Mouse (Mus musculus): ENCODE measurements around the gene Galnt10.
A peak's percentile ranks its signal among the peaks of the same experiment; 100 is the strongest.

Gene Galnt10

DNA sequence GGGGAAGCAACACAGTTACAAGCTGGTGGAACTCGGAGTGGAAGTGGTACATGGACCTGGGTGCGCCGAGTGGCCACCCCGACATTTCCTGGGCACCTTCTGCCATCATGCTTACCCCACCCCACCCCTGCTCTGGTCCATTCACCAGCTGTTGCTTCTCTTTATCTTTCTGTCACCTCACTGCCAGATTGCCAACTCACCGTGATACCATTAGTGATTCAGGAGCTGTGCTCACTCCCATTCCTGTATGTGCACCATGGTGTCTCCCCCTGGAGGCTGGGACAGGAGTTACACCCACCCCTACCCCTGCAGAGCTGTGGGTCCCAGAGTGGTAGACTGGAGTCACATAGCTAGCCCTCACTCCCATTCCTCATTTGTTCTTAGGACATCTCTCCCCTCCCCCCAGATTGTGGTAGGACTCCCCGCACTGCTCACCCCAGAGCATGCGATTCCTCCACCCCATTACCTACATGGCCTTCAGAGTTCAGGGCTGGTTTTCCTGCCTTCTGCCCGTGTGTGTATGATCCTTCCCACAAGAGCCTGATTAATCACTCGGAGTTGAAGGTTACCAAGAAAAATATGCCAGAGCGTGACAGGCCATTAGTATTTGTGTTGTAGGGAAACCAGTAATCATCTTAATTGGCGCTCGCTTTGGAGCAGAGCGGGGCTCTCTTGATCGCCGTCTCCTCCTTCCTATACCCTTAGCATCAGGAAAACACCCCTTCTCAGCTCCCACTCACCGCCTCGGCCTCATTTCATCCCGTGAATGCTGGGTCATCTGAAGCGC lies 102.2 kb downstream of the Galnt10 start:
- DNase-seq: peak in 1 of 2 experiments; percentile 28

DNA sequence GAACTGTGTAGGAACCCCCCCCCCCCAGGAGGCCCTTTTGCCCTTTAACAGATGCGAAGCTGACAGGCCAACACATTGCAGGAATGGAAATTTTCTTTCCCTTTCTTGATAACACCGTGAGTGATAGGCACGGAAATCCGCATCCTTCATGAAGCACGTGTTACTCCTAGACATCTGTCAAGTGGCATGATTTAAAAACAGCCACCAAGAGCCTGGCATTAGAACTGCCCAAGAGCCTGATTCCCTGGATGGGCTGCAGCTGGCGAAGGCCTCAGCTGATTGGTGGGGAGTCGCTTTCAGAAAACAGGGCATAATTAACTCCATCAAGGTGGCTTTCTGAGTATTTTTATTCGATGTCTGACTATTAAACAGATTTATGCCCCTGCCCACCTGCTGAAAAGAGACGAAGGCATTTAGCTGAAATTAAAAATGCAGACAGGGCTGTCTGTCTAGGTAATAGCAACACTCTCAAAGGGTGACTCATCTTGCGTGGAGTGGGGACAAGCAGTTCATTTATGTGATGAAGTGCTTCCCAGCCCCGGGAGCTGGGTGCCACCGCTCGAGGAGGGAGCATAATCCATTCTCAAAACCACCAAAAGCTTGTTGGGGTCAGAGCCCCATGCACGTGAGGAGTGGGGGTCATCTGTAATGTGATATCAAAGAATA lies 108.4 kb downstream of the Galnt10 start:
- DNase-seq: no peak

DNA sequence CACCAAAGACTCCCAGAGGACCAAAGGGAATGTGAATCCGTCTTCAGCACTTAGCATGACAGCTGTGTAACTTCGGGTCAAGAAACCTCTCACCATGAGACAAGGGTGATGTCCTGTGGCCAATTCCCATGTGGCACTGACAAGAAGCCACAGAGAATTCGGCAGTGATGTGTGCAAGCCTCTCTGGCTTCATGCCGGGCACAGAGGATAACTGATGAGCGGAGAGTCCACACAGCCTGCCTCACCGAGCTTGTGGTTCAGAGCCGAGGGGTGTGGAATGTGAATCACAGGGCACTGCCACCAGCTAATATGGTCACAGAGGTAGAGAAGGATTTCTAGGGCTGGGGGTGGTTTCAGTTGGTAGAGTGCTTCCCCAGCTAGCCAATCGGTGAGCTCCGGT lies 113.4 kb downstream of the Galnt10 start:
- DNase-seq: no peak

DNA sequence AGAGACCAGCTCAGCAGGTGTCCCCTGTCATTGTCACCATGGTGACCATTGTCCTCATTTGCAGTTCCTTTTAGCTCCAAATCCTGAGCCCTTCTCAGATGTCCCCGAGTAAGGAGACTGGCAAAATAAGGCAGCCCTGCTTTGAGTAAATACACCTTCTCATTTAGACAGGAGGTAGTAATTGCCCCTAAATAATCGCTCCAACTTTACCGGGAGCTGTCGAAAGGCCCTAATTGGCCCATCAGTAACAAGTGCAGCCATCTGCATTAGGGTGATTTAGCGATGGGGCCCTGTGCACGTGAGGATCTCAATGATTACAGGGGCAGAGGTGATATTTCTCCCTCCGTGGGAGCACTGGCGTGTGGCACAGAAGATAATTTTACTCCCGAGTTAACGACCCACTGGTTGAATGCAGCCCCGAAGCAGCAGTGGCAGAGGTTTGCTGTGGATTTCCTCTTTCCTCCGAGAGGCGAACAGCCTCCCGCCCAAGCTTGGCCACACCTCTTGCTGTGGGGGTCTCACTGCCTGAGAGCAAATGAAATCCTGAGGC lies 115.3 kb downstream of the Galnt10 start:
- DNase-seq: no peak

DNA sequence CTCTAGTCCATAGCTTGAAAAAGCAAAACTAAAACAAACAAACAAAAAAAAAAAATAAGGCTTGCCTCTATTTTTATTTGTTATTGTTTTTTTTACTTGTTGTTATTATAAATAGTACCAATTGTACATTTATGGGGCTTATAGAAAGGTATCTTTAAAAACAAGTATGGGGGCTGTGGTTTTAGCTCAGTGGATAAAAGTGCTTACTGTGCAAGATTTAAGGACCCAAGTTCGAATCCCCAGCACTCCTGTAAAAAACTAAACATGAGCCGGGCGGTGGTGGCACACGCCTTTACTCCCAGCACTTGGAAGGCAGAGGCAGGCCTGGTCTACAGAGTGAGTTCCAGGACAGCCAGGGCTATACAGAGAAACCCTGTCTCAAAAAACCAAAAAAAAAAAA lies 116.1 kb downstream of the Galnt10 start:
- DNase-seq: no peak

DNA sequence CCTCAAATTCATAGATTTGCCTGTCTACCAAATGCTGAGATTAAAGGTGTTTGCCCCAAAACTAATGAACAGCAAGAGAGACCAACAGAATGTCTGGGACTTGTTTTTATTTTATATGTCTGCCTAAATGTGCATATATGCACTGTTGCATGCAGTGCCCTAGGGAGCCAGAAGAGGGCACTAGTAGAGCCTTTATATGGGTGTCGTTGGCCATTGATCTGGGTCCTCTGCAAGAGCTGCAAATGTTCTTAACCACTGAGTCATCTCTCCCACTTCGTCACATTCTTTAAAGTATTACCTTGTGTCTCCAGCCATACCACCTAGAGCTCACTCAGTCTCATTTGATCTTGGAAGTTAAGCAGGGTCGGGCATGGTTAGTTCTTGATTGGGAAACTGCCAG lies 118.9 kb downstream of the Galnt10 start:
- DNase-seq: no peak

DNA sequence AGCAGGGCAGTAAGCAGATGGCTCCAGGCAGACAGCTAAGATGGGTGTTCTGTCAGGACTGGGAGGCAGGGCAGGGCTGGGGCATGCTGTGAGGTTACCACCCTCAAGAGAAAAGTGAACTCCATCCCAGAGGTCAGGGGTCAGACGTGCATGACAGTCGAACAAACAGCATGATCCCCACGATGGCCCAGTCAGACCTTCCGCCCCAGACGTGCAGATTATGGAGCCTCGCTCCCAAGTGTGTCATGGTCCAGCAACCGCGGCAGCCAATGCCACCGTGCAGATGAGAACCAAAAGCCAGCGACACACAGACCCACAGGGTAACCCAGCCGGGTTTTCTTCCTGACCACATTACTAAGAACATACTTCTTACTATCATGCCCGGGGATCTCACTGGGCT lies 121.4 kb downstream of the Galnt10 start:
- DNase-seq: no peak

DNA sequence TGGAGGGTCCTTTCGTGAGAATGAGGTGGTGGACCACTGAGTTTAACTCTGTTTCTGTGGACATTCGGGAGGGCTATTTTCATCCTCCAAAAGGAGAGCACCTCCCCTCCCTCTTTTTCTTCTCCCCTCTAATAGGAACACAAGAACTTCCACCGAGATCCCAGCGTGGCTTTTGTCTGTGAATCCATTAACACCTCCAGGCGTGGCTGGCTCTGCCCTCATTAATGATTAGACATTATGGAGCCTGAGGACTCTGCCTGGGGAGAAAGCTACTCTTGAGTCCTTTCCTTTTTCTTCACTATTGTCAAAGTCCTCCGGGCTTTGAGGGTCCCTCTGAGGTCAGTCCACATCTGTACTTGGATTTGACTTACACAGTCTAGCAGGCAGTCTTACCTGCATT lies 121.9 kb downstream of the Galnt10 start:
- DNase-seq: peak; percentile 15 to 44

DNA sequence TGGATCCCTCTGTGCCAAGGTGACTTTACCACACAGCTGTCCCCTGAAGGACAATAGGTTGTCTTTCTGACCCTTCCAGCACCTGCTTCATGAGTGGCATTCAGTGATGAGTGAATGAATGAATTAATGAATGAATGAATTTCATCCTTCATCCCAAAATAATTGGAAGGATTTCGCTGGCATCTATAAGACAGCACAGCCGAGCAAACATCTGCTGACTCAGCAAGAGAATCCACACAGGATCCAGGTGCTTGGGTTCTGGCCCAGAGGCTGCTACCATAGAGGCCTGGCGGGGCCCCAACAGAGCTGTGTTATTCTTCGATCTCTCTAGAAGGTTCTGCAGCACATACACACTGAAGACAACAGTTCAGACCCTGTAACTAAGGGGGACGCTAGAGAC lies 125.5 kb downstream of the Galnt10 start:
- DNase-seq: no peak

DNA sequence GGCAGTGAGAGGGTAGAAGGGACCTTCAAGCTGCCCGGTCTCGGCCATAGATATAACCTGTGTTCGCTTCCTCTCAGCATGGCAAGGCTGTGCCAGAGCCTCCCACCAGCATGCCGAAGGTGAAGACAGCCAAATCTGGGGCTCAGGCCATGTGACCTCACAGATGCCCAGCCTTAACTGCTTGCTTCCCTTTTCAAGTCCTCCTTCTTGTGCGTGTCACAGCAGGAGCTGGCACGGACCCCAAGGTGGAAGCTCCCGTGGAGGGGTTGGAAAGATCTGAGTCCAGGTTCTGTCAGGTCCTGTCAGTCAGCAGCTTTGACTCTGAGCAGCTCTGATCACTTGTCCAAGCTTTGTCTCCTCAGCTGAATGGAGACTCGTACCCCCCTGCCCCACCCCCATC lies 126.4 kb downstream of the Galnt10 start:
- DNase-seq: no peak

DNA sequence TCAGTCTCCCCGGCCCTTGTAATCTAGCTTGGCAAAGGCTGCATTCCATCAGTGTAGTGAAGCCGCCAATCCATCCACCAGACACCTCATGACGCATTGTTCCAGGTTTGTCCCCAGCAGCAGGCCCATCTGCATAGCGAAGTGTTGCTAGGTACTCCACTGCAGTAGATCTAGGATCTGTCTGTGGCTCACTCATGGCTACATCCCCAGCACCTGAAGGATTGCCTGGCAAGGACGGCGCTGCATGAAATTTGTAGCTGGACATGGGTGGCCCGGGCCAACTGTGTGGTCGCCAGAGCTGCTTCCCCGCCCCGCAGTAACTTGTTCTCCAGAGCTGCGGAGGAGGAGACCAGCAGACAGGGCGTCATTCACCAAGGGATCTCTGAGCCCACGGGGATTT lies 128.2 kb downstream of the Galnt10 start:
- no peak for DNase-seq

DNA sequence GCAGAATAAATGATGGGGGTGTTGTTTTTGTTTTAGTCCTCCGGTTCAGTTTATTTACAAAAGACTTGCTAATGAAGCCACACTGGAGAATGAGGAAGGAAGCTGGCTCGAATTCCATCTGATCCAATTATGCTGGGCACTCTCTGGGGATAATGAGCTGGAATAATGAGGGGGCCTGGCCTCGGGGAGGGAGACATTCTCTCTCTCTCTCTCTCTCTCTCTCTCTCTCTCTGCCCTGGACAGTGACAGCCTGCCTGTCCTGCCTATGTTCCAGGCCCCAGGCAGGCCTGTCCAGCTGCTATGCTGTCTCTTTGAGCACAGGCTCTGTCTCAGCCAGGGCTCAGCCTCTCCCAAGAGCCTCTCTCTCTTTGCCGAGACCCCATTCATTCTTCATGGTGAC lies 128.7 kb downstream of the Galnt10 start:
- no peak for DNase-seq

DNA sequence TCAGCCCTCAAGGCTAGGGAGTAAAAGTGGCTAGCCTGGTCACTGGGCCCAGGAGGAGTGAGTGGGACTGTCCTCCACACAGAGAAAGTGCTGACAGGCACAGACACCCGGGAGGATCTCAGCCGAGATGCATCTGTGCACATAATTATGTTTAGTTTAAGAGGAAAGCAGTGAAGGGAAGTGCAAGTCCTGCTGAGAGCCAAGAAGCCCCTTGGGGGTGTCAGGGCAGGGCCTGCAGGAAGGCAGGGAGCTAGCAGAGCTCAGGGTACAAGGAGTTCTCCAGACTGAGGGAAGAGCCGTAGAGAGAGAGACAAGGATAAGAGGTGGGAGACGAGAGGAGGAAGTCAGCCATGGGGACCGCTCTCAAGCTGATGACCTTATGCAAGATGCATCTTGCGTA lies 130.6 kb downstream of the Galnt10 start:
- no peak for DNase-seq

DNA sequence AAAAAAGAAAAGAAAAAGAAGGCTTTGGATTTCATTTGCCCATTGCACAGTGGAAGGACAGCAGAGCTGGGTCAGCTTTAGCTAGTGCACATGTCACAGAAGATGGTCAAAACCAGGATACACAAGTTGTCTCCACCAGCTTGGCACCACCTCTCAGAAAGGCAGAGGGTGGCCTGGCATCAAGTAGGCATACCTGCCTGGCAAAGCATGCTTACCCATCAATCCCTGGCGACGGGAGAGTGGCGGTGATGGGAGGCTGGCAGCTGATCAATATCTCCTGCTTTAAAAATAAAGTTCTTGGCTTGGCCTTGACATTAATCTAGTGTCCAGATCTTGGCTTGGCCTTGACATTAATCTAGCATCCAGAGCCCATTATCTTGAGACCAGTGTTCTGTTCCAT lies 131.3 kb downstream of the Galnt10 start:
- DNase-seq: no peak

DNA sequence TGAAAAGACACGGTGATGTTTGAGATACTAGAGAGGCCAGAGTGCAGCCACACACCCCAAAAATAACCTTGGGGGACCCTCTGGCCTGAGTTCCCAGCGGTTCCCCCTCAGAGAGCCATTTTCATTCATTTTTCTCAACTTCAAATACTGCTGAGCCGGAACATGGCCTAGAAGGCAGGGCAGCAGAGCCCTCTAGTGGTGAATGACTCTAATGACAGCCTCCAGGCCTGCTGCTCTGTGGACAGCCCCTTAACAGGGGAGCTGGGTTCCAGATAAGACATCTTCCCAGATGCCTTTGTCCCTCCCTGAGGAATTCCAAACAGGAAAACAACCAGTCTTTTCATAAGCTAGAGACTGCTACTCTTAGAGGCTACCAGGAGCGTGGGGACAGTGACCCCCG lies 133.1 kb downstream of the Galnt10 start:
- peak; percentile 16 to 33 for DNase-seq

DNA sequence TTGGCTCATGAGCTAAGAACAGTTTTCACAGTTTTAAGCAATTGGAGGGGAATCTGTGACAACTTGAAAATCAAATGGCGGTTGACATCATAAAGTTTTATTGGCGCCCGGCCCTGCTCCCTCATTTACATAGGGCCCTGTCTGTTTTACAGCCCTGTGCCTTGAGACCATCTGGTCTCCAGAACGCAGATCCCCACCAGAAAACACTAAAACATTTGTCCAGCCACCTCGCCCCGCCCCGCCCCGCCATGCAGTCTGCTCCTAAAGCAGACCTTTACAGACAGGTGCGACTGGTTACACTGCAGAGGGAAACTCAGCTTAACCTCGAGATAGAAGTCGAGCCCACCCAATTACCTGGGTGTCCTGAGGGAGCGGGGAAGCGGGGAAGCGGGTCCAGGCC lies 134.6 kb downstream of the Galnt10 start:
- no peak for DNase-seq

DNA sequence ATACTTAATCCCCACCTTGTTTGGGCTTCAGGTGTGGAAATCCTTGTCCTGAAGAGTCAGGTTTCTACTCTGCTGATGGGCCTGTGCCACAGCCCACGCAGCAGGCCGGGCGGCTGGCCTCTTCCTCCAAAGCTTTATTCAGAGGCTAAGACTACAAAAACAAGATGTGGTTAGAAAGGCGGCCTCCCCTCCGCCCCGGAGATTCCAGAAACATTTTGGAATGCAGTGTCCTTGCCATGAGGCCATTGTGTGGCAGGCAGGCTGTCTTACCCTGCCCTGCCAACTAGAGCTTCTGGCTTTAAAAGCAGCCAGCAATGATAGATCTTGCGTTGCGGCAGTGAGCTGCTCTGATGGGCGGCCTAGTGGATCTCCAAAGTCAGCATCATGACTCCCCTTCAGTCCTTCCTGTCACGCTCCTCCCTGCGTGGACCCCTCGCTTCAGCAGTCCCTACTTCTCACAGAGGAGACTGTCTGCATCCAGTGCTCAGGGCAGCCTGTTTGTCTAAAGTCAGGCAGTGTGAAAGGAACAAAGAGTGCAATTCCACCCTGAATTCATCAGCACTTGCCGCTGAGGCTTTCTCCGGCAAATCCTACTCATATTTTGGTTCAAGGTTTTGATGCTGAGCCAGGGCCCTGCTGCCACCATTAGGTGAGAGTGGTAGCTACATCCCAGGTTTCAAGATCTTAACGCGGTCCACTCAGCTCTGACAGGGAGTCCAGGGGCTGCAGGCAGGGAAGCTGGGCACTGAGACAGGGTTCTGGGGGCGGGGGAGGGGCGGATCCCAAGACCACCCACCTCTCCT lies 141.6 kb downstream of the Galnt10 start:
- peak in 1 of 2 experiments; percentile 26 for DNase-seq

DNA sequence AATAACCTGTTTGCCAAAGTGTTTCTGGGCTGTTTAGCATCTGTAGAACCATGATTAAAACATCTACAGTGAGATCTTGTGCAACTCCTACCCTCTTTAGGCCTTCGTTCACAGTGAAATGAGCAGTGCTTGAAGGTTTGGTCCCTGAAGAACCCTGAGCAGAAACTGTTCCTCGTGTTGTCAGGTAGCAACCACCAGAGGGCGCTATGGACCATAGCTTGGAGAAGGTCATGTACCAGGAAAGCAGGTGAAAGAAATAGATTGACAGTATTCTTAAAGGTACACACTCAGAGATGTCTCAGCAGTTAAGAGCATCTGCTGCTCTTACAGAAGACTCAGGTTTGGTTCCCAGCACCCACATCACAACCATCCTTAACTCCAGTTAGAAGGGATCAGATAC lies 142.7 kb downstream of the Galnt10 start:
- DNase-seq: peak; percentile 48 to 73

DNA sequence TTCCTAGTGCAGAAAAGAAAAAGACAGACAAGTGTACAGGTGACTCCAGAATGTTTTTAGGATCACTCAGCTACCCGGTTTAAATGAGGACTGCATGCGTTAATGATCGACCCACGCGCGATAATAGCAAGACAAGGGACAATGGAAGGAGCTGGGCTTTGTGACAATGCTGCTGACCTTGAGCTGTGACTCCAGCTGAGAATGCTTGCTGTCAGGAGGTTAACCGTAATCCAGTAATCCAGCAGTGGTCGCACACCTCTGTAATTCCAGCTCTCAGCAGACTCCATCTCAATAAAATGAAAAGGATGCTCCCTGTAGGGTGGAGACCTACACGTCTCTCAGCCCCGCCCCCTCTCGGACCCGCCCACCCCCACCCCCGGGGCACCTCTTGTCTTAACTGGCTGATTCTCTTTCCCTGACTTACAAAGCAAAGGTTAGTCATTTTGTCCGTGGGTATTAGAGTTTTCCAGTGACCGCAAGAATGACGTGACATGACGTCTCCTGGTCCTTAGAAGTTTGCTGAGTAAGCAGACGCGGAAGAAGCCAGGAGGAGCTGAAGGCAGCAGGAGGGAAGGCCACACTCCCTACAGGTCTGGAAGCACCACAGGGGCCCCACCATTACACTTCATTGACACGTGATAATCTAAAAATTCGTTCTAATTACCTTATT lies 145.8 kb downstream of the Galnt10 start:
- DNase-seq: no peak

DNA sequence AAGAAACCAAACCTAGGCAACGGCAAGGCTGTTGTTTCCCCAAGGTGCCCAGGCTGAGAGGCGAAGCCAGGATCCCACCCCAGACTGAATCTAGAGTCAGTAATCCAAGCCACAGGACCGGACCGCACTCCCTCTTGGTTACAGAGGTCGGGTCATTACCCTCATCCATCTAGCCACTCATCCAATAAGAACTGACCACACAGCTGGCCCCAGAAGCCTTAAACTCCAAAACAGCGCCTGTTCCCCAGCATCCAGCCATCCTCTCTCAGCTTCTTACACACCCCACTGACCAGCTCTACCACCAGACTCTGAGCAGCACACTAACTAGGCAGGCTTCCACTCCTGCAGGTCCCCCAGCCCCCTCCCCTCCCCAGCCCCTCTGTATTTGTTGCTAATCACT lies 149.8 kb downstream of the Galnt10 start:
- DNase-seq: no peak

DNA sequence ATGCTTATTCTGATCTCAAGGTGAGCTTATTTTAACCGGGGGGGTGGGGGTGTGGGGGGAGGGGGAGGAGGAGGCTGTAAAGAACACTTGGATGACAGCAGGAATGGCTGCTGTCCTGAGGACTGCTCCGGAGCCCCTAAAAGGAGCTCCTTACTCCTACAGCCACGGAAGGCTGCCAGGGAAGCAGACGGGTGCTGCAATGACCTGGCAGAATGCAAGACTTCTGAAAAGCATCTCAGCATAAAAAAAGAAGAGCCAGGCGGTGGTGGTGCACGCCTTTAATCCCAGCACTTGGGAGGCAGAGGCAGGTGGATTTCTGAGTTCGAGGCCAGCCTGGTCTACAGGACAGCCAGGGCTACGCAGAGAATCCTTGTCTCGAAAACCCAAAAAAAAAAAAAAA lies 152.6 kb downstream of the Galnt10 start:
- no peak for DNase-seq

DNA sequence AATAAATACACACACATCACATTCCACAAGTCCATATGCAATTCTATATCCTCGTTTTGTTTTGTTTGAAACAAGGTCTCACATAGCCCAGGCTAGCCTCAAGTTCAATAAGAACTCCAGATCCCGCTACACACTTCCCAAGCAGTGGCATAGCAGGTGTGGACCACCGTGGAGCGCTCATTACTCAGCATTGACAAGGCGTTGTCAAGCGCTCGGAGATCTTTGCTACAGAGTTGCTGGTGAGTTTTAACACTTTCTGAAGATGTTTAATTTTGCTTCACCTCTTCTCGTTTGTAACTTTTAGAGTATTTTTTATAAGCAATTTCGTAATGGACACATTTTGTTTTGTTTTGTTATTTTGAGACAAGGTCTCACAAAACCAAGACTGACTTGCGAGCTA lies 154.2 kb downstream of the Galnt10 start:
- DNase-seq: no peak
